Mouse (Mus musculus) lung, postnatal 0 days (tissue): ENCODE measurements around the gene Plpp2.

Source experiments
- CTCF ChIP-seq: IDR thresholded peaks from 2 replicates; pipeline ENCODE4 v1.5.1; 2016; ENCODE audit warnings: antibody characterized with exemption, mild to moderate bottlenecking
- EP300 ChIP-seq: IDR thresholded peaks from 2 replicates; pipeline ENCODE4 v1.6.1; 2016; ENCODE audit warnings: antibody characterized with exemption, mild to moderate bottlenecking, control low read depth

DNA sequence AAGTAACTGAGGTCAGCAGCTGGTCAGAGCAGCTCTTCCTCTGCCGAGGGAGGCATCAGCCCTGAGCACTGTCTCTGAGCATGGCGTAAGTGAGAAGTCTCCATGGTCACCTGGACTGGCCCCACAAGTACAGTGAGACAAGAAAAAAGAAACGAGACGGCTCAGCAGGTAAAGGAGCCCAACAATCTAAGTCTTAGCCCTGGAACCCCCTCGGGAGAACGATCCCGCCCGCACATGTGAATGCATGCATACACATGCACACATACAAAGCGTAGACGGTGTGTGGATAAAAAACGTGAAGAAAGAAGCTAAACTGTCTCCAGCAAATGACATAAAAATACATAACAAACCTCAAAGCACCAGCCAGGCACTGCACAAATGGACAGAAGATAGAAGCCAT is 12.9 kb upstream of the Plpp2 start:
- no peak for TF ChIP-seq CTCF
- TF ChIP-seq EP300 = no peak
